Mouse (Mus musculus): ENCODE results near the gene Trim38. TPM values are rescaled to one million over a fixed set of nuclear protein-coding genes. Genes with fewer than 3 reads are reported as not detected.
A peak's percentile ranks its signal among the peaks of the same experiment; 100 is the strongest.

The Trim38 gene
- polyA plus RNA-seq, 1 experiment from 2014 or later, result not detected

- Histone ChIP-seq H3K9me3 (ENCODE audit: low read length) (no peaks in the 10 kb centered on the region), H3K36me3 (ENCODE audit: insufficient read depth, low read length) (no peaks in the 10 kb centered on the region), H3K4me3 (ENCODE audit: low read length) (peak within 1 kb of the TSS; percentile 58), H3K27me3 (ENCODE audit: insufficient read depth, low read length) (no peaks in the 10 kb centered on the region), H3K27ac (ENCODE audit: low read length) (peak within 1 kb of the TSS; percentile 99), H3K9ac (replicated peaks; ENCODE audit: low read length) (peak within 1 kb of the TSS; percentile 82), H3K4me1 (ENCODE audit: insufficient read depth, low read length) (peaks cover 13% of the 10 kb centered on the region), H3K4me2 (replicated peaks; ENCODE audit: low read depth, low read length) (peak within 1 kb of the TSS; percentile 84)
- WGBS, result under 1% methylated on average over 32 of the region's 38 CpGs
- ATAC-seq (ENCODE audit: low FRiP score, low TSS enrichment), result peak; percentile 95
Measured at GRCm38 (mm10) chr13:23738677-23739068, 31.0 kb upstream of the Trim38 start, which contains the start of gene Hist1h1c. Hist1h1c (plus strand) TSS chr13:23738808.

- Histone ChIP-seq H3K27me3 (ENCODE audit: insufficient read depth, low read length) (no peaks in the 10 kb centered on the region), H3K9ac (replicated peaks; ENCODE audit: low read length) (peak overlapping the region; percentile 82), H3K4me3 (ENCODE audit: low read length) (peak overlapping the region; percentile 58), H3K4me1 (ENCODE audit: insufficient read depth, low read length) (peaks cover 14% of the 10 kb centered on the region), H3K27ac (ENCODE audit: low read length) (peak overlapping the region; percentile 99), H3K36me3 (ENCODE audit: insufficient read depth, low read length) (no peaks in the 10 kb centered on the region), H3K4me2 (replicated peaks; ENCODE audit: low read depth, low read length) (peak overlapping the region; percentile 84), H3K9me3 (ENCODE audit: low read length) (no peaks in the 10 kb centered on the region)
- WGBS, result under 1% methylated on average over 39 of the region's 39 CpGs
- peak; percentile 95 for ATAC-seq (ENCODE audit: low FRiP score, low TSS enrichment)
Measured at GRCm38 (mm10) chr13:23739069-23739921, 30.4 kb upstream of the Trim38 start.

- Histone ChIP-seq H3K27me3 (ENCODE audit: insufficient read depth, low read length) (no peaks in the 10 kb centered on the region), H3K27ac (ENCODE audit: low read length) (peak overlapping the region; percentile 99), H3K4me3 (ENCODE audit: low read length) (peak overlapping the region; percentile 58), H3K36me3 (ENCODE audit: insufficient read depth, low read length) (no peaks in the 10 kb centered on the region), H3K9ac (replicated peaks; ENCODE audit: low read length) (peak overlapping the region; percentile 82), H3K4me1 (ENCODE audit: insufficient read depth, low read length) (peaks cover 18% of the 10 kb centered on the region), H3K4me2 (replicated peaks; ENCODE audit: low read depth, low read length) (peak overlapping the region; percentile 84), H3K9me3 (ENCODE audit: low read length) (no peaks in the 10 kb centered on the region)
- ATAC-seq (ENCODE audit: low FRiP score, low TSS enrichment), result no peak
- WGBS, result under 1% methylated on average over 14 of the region's 14 CpGs
Measured at GRCm38 (mm10) chr13:23739922-23740252, 29.8 kb upstream of the Trim38 start.

GRCm38 (mm10) chr13:23740256-23740840 lies 29.4 kb upstream of the Trim38 start:
- peak overlapping the region; percentile 84 for H3K4me2 ChIP-seq (replicated peaks; ENCODE audit: low read depth, low read length)
- ATAC-seq (ENCODE audit: low FRiP score, low TSS enrichment), result no peak
- no peaks in the 10 kb centered on the region for H3K27me3 ChIP-seq (ENCODE audit: insufficient read depth, low read length)
- peaks cover 18% of the 10 kb centered on the region for H3K4me1 ChIP-seq (ENCODE audit: insufficient read depth, low read length)
- WGBS, result 23% methylated on average over 13 of the region's 13 CpGs
- peak overlapping the region; percentile 58 for H3K4me3 ChIP-seq (ENCODE audit: low read length)
- H3K9ac ChIP-seq (replicated peaks; ENCODE audit: low read length), result peak overlapping the region; percentile 82
- H3K9me3 ChIP-seq (ENCODE audit: low read length), result no peaks in the 10 kb centered on the region
- H3K27ac ChIP-seq (ENCODE audit: low read length), result peak overlapping the region; percentile 99
- no peaks in the 10 kb centered on the region for H3K36me3 ChIP-seq (ENCODE audit: insufficient read depth, low read length)

GRCm38 (mm10) chr13:23740910-23741309 lies 28.8 kb upstream of the Trim38 start:
- no peak overlapping the region; the same call in 1 of the 2 replicates for H3K27ac ChIP-seq (ENCODE audit: low read length)
- peak overlapping the region; percentile 58; the same call in 1 of the 2 replicates for H3K4me3 ChIP-seq (ENCODE audit: low read length)
- H3K9me3 ChIP-seq (ENCODE audit: low read length), result no peaks in the 10 kb centered on the region
- WGBS, result 59% methylated on average over 5 of the region's 5 CpGs
- no peak for ATAC-seq (ENCODE audit: low FRiP score, low TSS enrichment)
- H3K4me1 ChIP-seq (ENCODE audit: insufficient read depth, low read length), result peaks cover 18% of the 10 kb centered on the region
- no peaks in the 10 kb centered on the region for H3K27me3 ChIP-seq (ENCODE audit: insufficient read depth, low read length)
- H3K36me3 ChIP-seq (ENCODE audit: insufficient read depth, low read length), result no peaks in the 10 kb centered on the region
- H3K9ac ChIP-seq (replicated peaks; ENCODE audit: low read length), result no peak overlapping the region
- peak overlapping the region; percentile 84 for H3K4me2 ChIP-seq (replicated peaks; ENCODE audit: low read depth, low read length)

GRCm38 (mm10) chr13:23742007-23742406 lies 27.7 kb upstream of the Trim38 start:
- peaks cover 19% of the 10 kb centered on the region for H3K4me1 ChIP-seq (ENCODE audit: insufficient read depth, low read length)
- H3K4me2 ChIP-seq (replicated peaks; ENCODE audit: low read depth, low read length), result no peak overlapping the region
- no peaks in the 10 kb centered on the region for H3K27me3 ChIP-seq (ENCODE audit: insufficient read depth, low read length)
- no peaks in the 10 kb centered on the region for H3K9me3 ChIP-seq (ENCODE audit: low read length)
- H3K36me3 ChIP-seq (ENCODE audit: insufficient read depth, low read length), result no peaks in the 10 kb centered on the region
- no peak overlapping the region for H3K9ac ChIP-seq (replicated peaks; ENCODE audit: low read length)
- no peak for ATAC-seq (ENCODE audit: low FRiP score, low TSS enrichment)
- H3K27ac ChIP-seq (ENCODE audit: low read length), result no peak overlapping the region
- no peak overlapping the region for H3K4me3 ChIP-seq (ENCODE audit: low read length)

- ATAC-seq (ENCODE audit: low FRiP score, low TSS enrichment), result no peak
- H3K4me3 ChIP-seq (ENCODE audit: low read length), result no peak overlapping the region
- no peaks in the 10 kb centered on the region for H3K36me3 ChIP-seq (ENCODE audit: insufficient read depth, low read length)
- peaks cover 25% of the 10 kb centered on the region for H3K4me1 ChIP-seq (ENCODE audit: insufficient read depth, low read length)
- WGBS, result 78% methylated on average over 5 of the region's 5 CpGs
- H3K9me3 ChIP-seq (ENCODE audit: low read length), result no peaks in the 10 kb centered on the region
- no peak overlapping the region for H3K9ac ChIP-seq (replicated peaks; ENCODE audit: low read length)
- H3K27ac ChIP-seq (ENCODE audit: low read length), result no peak overlapping the region
- H3K27me3 ChIP-seq (ENCODE audit: insufficient read depth, low read length), result no peaks in the 10 kb centered on the region
- no peak overlapping the region for H3K4me2 ChIP-seq (replicated peaks; ENCODE audit: low read depth, low read length)
Measured at GRCm38 (mm10) chr13:23743215-23743614, 26.5 kb upstream of the Trim38 start.

GRCm38 (mm10) chr13:23743963-23744362 lies 25.8 kb upstream of the Trim38 start:
- Histone ChIP-seq H3K27me3 (ENCODE audit: insufficient read depth, low read length) (no peaks in the 10 kb centered on the region), H3K36me3 (ENCODE audit: insufficient read depth, low read length) (no peaks in the 10 kb centered on the region), H3K9me3 (ENCODE audit: low read length) (no peaks in the 10 kb centered on the region), H3K27ac (ENCODE audit: low read length) (peak overlapping the region; percentile 89), H3K4me3 (ENCODE audit: low read length) (peak overlapping the region; percentile 52), H3K9ac (replicated peaks; ENCODE audit: low read length) (peak overlapping the region; percentile 50; the same call in 1 of the 2 replicates), H3K4me1 (ENCODE audit: insufficient read depth, low read length) (peaks cover 25% of the 10 kb centered on the region), H3K4me2 (replicated peaks; ENCODE audit: low read depth, low read length) (peak overlapping the region; percentile 66)
- ATAC-seq (ENCODE audit: low FRiP score, low TSS enrichment), result no peak
- 30% methylated on average over 4 of the region's 4 CpGs for WGBS

GRCm38 (mm10) chr13:23744421-23745380 lies 25.0 kb upstream of the Trim38 start:
- peak overlapping the region; percentile 89 for H3K27ac ChIP-seq (ENCODE audit: low read length)
- no peaks in the 10 kb centered on the region for H3K36me3 ChIP-seq (ENCODE audit: insufficient read depth, low read length)
- H3K4me2 ChIP-seq (replicated peaks; ENCODE audit: low read depth, low read length), result peak overlapping the region; percentile 66
- peak overlapping the region; percentile 75 for H3K9ac ChIP-seq (replicated peaks; ENCODE audit: low read length)
- no peak for ATAC-seq (ENCODE audit: low FRiP score, low TSS enrichment)
- 2% methylated on average over 18 of the region's 36 CpGs for WGBS
- no peaks in the 10 kb centered on the region for H3K27me3 ChIP-seq (ENCODE audit: insufficient read depth, low read length)
- no peaks in the 10 kb centered on the region for H3K9me3 ChIP-seq (ENCODE audit: low read length)
- peaks cover 25% of the 10 kb centered on the region for H3K4me1 ChIP-seq (ENCODE audit: insufficient read depth, low read length)
- peak overlapping the region; percentile 52 for H3K4me3 ChIP-seq (ENCODE audit: low read length)
